Mouse (Mus musculus) erythroblast, embryonic 14.5 days (primary cell): ENCODE data around the gene Eif4g2.

Source experiments
- GATA1 ChIP-seq: IDR thresholded peaks from 2 replicates; pipeline ENCODE4 v1.6.1; 2012; ENCODE audit warnings: low read length, inconsistent platforms, mixed read lengths
- TAL1 ChIP-seq: IDR thresholded peaks from 3 replicates; pipeline ENCODE4 v1.6.1; 2012; ENCODE audit warnings: low read length, inconsistent platforms, mixed read lengths

- TF ChIP-seq GATA1 (no peak), TAL1 (no peak)
These were observed 26.7 kb downstream of the Eif4g2 start for GRCm38 (mm10) chr7:111055984-111056657.
